Mouse (Mus musculus) heart, adult 9 months (tissue): ENCODE measurements at regions not wholly inside any gene's neighbourhood (a gene's known extent, or its start where the extent isn't known, plus 50 kb on each side); places are given as distances from the start of the nearest gene placed in this dataset.
A peak's percentile ranks its signal among the peaks of the same experiment; 100 is the strongest.
"Not testable (repeated sequence)": the region's sequence is repeated elsewhere in the genome, so short reads cannot be mapped to it uniquely, and the experiment has no call there.

Source experiments
- DNase-seq, 2 experiments: peaks; one replicate each; pipeline ENCODE4 v3.0.0; 2022; ENCODE audit warnings: low spot score in 2 of 2

DNA sequence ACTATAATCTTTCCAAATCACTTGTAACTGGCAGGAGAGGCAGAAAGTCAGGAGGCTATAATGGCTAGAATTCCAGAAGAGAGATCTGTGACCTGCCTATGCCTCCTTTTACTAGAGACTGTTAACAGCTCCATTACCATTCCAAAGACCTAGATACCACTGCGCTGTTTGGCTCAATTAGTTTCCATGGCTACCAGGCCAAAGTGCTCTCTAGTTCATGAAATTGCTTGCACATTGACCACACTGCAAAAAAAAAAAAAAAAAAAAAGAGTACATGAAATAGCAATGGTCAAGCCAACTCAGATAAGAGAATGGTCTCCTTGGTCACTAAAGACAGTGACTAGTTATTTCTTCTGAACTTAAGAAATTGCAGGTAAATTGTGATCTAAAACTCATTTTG lies 366.5 kb upstream of the Grid2 start:
- no peak for DNase-seq

DNA sequence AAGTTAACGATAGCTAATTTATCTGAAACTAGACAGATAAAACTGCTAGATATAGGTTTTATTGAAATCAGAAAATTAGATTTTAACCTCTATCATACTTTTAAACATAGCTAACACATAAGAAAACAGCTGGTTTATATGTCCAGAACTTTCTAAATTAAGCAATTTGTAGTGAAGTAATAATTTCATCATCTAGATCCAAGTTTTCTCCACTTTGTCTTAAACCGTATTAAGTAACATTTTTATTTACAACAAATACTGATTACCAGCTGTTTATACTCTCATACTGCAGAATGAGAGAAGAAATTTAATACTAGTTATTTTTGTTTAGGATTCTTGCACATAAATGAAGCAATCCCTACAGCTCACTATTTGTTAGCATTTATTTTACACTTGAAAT lies 342.9 kb upstream of the Grid2 start:
- DNase-seq = no peak

DNA sequence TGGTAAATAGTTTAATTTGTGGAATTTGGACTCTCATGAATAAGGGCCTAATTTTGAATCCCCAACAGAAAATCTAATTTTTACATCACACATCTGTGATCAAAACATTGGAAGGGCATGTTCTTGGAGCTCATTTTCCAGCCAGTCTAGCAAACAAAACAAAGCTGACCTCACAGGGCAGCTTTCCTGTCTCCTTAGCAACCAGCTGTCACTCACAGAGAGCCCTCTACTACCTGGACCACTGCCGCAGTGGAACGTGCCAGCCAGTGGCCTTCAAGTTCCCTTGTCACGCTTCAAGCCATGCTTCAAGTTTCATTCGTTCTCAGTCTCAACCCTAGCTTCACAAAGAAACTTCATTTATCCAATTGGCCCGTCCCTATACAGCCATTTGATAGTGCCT lies 338.6 kb upstream of the Grid2 start:
- DNase-seq = not testable (repeated sequence)

DNA sequence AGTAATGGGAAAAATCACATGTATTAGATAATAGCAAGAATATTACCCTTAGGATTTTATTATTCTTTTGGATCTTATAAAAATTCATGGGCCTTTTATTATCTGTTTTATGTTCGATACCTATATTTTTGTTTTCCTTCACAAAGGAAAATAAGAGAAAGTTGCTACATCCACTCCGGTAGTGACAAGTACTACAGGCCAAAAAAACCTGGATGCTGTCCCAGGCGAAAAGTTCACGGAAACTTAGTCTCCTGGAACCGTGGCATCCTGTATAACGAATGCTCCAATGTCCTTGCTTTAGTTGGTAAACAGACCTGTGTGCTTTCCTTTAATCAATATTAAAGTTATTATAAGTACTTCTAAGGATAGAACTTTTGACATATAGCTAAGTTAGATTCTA lies 337.7 kb upstream of the Grid2 start:
- no peak for DNase-seq

DNA sequence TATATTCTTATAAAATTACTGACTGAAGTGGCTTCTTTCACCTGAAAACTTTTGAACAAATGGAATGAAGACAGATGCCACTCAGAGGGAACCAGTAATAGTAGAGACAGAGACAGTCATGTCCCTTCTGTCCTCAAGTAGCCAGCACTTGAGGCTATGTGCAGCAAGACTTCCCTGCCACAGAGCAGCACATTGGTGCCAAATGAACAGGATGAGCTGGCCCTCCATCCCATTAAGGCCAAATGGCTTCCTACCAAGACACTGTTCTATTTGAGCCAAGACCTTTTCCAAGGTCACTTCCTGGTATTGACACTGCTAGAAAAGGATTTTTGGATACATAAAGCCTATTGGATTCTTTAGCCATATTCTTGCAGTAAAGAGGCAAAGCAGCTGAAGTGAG lies 336.6 kb upstream of the Grid2 start:
- peak in 1 of 2 experiments; percentile 4 for DNase-seq
